20 mouse cellular contexts compared by ENCODE assay signal in the genomic region with DNA sequence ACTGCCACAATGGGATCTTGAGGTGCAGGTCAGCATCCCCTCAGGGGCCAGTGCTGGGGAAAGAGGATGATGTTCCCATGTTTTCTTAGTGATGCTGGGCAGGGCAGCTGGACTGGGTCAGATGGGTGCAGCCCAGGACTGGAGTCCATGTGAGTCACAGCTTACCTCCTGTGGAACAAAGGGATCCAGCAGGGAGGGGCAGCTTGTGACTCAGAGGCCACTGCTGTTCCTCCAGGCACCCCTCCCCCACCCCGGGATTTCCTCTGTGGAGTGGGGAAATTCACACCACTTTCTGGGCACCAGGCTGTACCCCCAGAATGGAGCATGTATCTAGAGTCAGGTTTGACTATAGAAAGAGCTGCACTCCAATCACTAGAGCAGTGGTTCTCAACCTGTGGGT. TPM values are rescaled to one million over a fixed set of nuclear protein-coding genes. Genes with fewer than 3 reads are reported as not detected.
A peak's percentile ranks its signal among the peaks of the same experiment; 100 is the strongest.
DNase-seq lines count a peak whose midpoint lies in the region; ATAC-seq and TF ChIP-seq lines count a peak whose summit lies in the region.
"Had no signal": no experiment of that assay in that cellular context is flagged by ENCODE, and none has a peak within 500 bp of the region (broad histone marks: within the 10 kb centered on the region; RNA-seq: fewer than 3 reads in every experiment).

No protein-coding gene starts in this region.

- no peaks in the 10 kb centered on the region for H3K27me3 ChIP-seq in small intestine, adult 2 months (ENCODE audit: control insufficient read depth, insufficient read depth, low read length)
- H3K27me3 ChIP-seq in midbrain, embryonic 10.5 days (ENCODE audit: low read depth, poor library complexity, severe bottlenecking), result no peaks in the 10 kb centered on the region
- no peaks in the 10 kb centered on the region for H3K27me3 ChIP-seq in forebrain, embryonic 11.5 days (ENCODE audit: control insufficient read depth, insufficient read depth, low read length)
- H3K27me3 ChIP-seq: embryonic facial prominence, embryonic 15.5 days; midbrain, embryonic 13.5 days; neural tube, embryonic 15.5 days had no signal

- H3K9me3 ChIP-seq in ES-E14 (ENCODE audit: control insufficient read depth, insufficient read depth, low read depth, low read length), result no peaks in the 10 kb centered on the region
- H3K9me3 ChIP-seq in midbrain, embryonic 10.5 days (replicated peaks), result no peaks in the 10 kb centered on the region
- no peaks in the 10 kb centered on the region for H3K9me3 ChIP-seq in forebrain, embryonic 11.5 days (ENCODE audit: control insufficient read depth, low read length)
- H3K9me3 ChIP-seq: embryonic facial prominence, embryonic 15.5 days; forebrain, embryonic 10.5 days; heart, embryonic 10.5 days; midbrain, embryonic 13.5 days; neural tube, embryonic 15.5 days had no signal

- no peaks in the 10 kb centered on the region for H3K4me1 ChIP-seq in lung, adult 2 months (ENCODE audit: control insufficient read depth, insufficient read depth, low read length)
- H3K4me1 ChIP-seq in ES-E14 (ENCODE audit: control insufficient read depth in 2 of 2, insufficient read depth in 2 of 2, low read length in 2 of 2, poor library complexity in 1 of 2), result peaks cover 5 to 13% of the 10 kb centered on the region in 2 experiments; a peak in 2 of 4 replicates
- H3K4me1 ChIP-seq in small intestine, adult 2 months (ENCODE audit: control insufficient read depth, insufficient read depth, insufficient read length, low read length), result peaks cover 14% of the 10 kb centered on the region; the same call in 1 of the 2 replicates
- H3K4me1 ChIP-seq in midbrain, embryonic 10.5 days, result no peaks in the 10 kb centered on the region
- no peaks in the 10 kb centered on the region for H3K4me1 ChIP-seq in forebrain, embryonic 11.5 days (replicated peaks; ENCODE audit: control insufficient read depth, insufficient read depth, low read length)
- H3K4me1 ChIP-seq: embryonic facial prominence, embryonic 15.5 days; forebrain, embryonic 10.5 days; midbrain, embryonic 13.5 days; neural tube, embryonic 15.5 days had no signal

- H3K4me2 ChIP-seq in forebrain, embryonic 11.5 days (ENCODE audit: low read depth, low read length, severe bottlenecking), result no peak overlapping the region
- H3K4me2 ChIP-seq: embryonic facial prominence, embryonic 15.5 days; midbrain, embryonic 13.5 days; neural tube, embryonic 15.5 days had no signal

- peak overlapping the region; percentile 26; the same call in 1 of the 2 replicates for H3K9ac ChIP-seq in ES-E14 (ENCODE audit: insufficient read depth, low read depth, low read length, poor library complexity, severe bottlenecking)
- H3K9ac ChIP-seq in forebrain, embryonic 11.5 days (ENCODE audit: low read length), result no peak overlapping the region
- H3K9ac ChIP-seq: embryonic facial prominence, embryonic 15.5 days; midbrain, embryonic 13.5 days; neural tube, embryonic 15.5 days had no signal

- TF ChIP-seq CTCF in lung, adult 2 months (IDR thresholded peaks at IDR 0.05; ENCODE audit: insufficient read depth, low read length), result no peak
- TF ChIP-seq CTCF in small intestine, adult 2 months (IDR thresholded peaks at IDR 0.05; ENCODE audit: extremely low read depth, insufficient read length, insufficient replicate concordance, low read depth, low read length), result no peak

- no peak overlapping the region for H3K27ac ChIP-seq in ES-E14 (ENCODE audit: insufficient read depth, low read depth, low read length, poor library complexity, severe bottlenecking)
- peak overlapping the region; percentile 58 for H3K27ac ChIP-seq in small intestine, adult 2 months (ENCODE audit: insufficient read depth, low read depth, low read length)
- no peak overlapping the region for H3K27ac ChIP-seq in midbrain, embryonic 10.5 days (replicated peaks)
- H3K27ac ChIP-seq in forebrain, embryonic 11.5 days (ENCODE audit: low read depth, low read length), result no peak overlapping the region
- H3K27ac ChIP-seq: embryonic facial prominence, embryonic 15.5 days; forebrain, embryonic 10.5 days; heart, embryonic 10.5 days; hindbrain, postnatal 0 days; midbrain, embryonic 13.5 days; neural tube, embryonic 15.5 days had no signal

- H3K4me3 ChIP-seq in lung, adult 2 months (replicated peaks; ENCODE audit: extremely low read depth, low read depth, low read length), result no peak overlapping the region
- no peak overlapping the region for H3K4me3 ChIP-seq in ES-E14 (ENCODE audit: insufficient read depth in 1 of 2, low read depth in 1 of 2, low read length in 2 of 2, poor library complexity in 1 of 2, severe bottlenecking in 1 of 2)
- no peak overlapping the region for H3K4me3 ChIP-seq in small intestine, adult 2 months (ENCODE audit: low read depth, low read length)
- no peak overlapping the region for H3K4me3 ChIP-seq in midbrain, embryonic 10.5 days
- H3K4me3 ChIP-seq in forebrain, embryonic 11.5 days (ENCODE audit: low read depth, low read length), result no peak overlapping the region
- H3K4me3 ChIP-seq: embryonic facial prominence, embryonic 15.5 days; forebrain, embryonic 10.5 days; heart, embryonic 10.5 days; midbrain, embryonic 13.5 days; neural tube, embryonic 15.5 days had no signal

- no peaks in the 10 kb centered on the region for H3K36me3 ChIP-seq in ES-E14 (ENCODE audit: control insufficient read depth, insufficient read depth, low read length, poor library complexity, severe bottlenecking)
- H3K36me3 ChIP-seq in small intestine, adult 2 months (ENCODE audit: control insufficient read depth, insufficient read depth, low read length), result no peaks in the 10 kb centered on the region
- no peaks in the 10 kb centered on the region for H3K36me3 ChIP-seq in midbrain, embryonic 10.5 days
- no peaks in the 10 kb centered on the region for H3K36me3 ChIP-seq in forebrain, embryonic 11.5 days (ENCODE audit: control insufficient read depth, insufficient read depth, low read length)
- H3K36me3 ChIP-seq: embryonic facial prominence, embryonic 15.5 days; forebrain, embryonic 10.5 days; heart, embryonic 10.5 days; midbrain, embryonic 13.5 days; neural tube, embryonic 15.5 days had no signal

- TF ChIP-seq POLR2A in lung, adult 2 months (IDR thresholded peaks at IDR 0.05; ENCODE audit: borderline replicate concordance, extremely low read depth, low read depth, low read length), result no peak
- TF ChIP-seq POLR2A in small intestine, adult 2 months (IDR thresholded peaks at IDR 0.05; ENCODE audit: low read depth, low read length), result 0 out of 2 replicates have a peak, but pooled peaks have one; percentile 18

- WGBS in lung, adult 2 months, result 67% methylated on average over 1 of the region's 1 CpGs
- 44% methylated on average over 1 of the region's 1 CpGs for WGBS in small intestine, adult 2 months
- WGBS in midbrain, embryonic 10.5 days, result 76% methylated on average over 1 of the region's 1 CpGs
- WGBS in forebrain, embryonic 11.5 days, result 86% methylated on average over 1 of the region's 1 CpGs

- ATAC-seq in forebrain, embryonic 11.5 days (replicated peaks; ENCODE audit: low FRiP score), result no peak
- ATAC-seq: hindbrain, postnatal 0 days; midbrain, embryonic 13.5 days had no signal

- in situ Hi-C loops in ES-E14 (cut with MboI; ENCODE audit: low sequenced_read_pairs in 2 of 2, unreplicated experiment in 2 of 2), result no loop called here

- DNase-seq in lung, postnatal 14 days, result peak; percentile 7
- DNase-seq in lung, adult 2 months, result no peak
- DNase-seq in ES-E14 (ENCODE audit: low read depth, low spot score), result no peak
- DNase-seq in adrenal gland, adult 8-10 months, result peak; percentile 31
- no peak for DNase-seq in layer of hippocampus, postnatal 14 days (ENCODE audit: low spot score in 2 of 2)
- no peak for DNase-seq in midbrain, embryonic 10.5 days (ENCODE audit: low spot score)
- DNase-seq in forebrain, embryonic 11.5 days (ENCODE audit: low spot score), result no peak
- DNase-seq: cerebellum, adult 9-11 months; gastrocnemius, postnatal 25 days; kidney, adult 9 months; kidney, postnatal 4 days; lung, adult 18-20 months; thymus, adult 18-20 months had no signal

TF ChIP-seq in ES-E14, 5 proteins besides CTCF, POLR2A, EP300 and RAD21:
- TF ChIP-seq MAFK (IDR thresholded peaks at IDR 0.05; ENCODE audit: insufficient read depth, low read depth, low read length) (no peak), ZC3H11A (IDR thresholded peaks at IDR 0.05; ENCODE audit: borderline replicate concordance, low read depth, low read length) (no peak), CHD2 (IDR thresholded peaks at IDR 0.05; ENCODE audit: low read depth, low read length) (0 out of 2 replicates have a peak, but pooled peaks have one; percentile 74), ZNF384 (IDR thresholded peaks at IDR 0.05; ENCODE audit: low read depth, low read length) (no peak), HCFC1 (IDR thresholded peaks at IDR 0.05; ENCODE audit: borderline replicate concordance, insufficient read depth, low read length) (no peak)

RNA-seq across cellular contexts. Expression of gene Arhgef3, which starts 16.8 kb away (rescaled TPM):
- polyA plus RNA-seq in lung, adult 2 months (2012; rRNA removed), result 36.6 and 48.5 TPM in 2 replicates
- total RNA-seq in ES-E14 (2012; rRNA removed), result 7.5 and 7.6 TPM in 2 replicates
- total RNA-seq in adrenal gland, adult 8-10 months (2022), result 10 to 100 TPM; 44.5 to 54.9 (median 53.3) TPM
- 3.0 and 7.0 TPM in 2 replicates for polyA plus RNA-seq in small intestine, adult 2 months (2012; rRNA removed)
- total RNA-seq in layer of hippocampus, postnatal 14 days (2021), result 10 to 100 TPM; 53.9 to 55.8 TPM
- 1.6 and 1.9 TPM in 2 replicates for polyA plus RNA-seq in midbrain, embryonic 10.5 days (2016; fragmentation: Nextera tagmentation; extraction: Ambion mirVana)
- 2.3 and 2.9 TPM in 2 replicates for polyA plus RNA-seq in forebrain, embryonic 11.5 days (2014; fragmentation: Nextera tagmentation; extraction: Ambion mirVana)

Comparison
In these comparisons a context has a peak if more than half of its experiments do, and no peak if none do; other contexts are left out.
1. DNase-seq: peak in lung, postnatal 14 days (single experiment) and adrenal gland, adult 8-10 months (single experiment); none in lung, adult 2 months (single experiment), ES-E14 (single experiment), layer of hippocampus, postnatal 14 days (0 of 2), midbrain, embryonic 10.5 days (single experiment) and forebrain, embryonic 11.5 days (single experiment).